Mouse (Mus musculus) lung, adult 2 months (tissue): ENCODE measurements at regions not wholly inside any gene's neighbourhood (a gene's known extent, or its start where the extent isn't known, plus 50 kb on each side); places are given as distances from the start of the nearest gene placed in this dataset.

Experiments used
- CTCF ChIP-seq: fragments of 200-500 bp; IDR thresholded peaks from 2 replicates; pipeline ENCODE4 v1.5.1; 2011; ENCODE audit warnings: mild to moderate bottlenecking, low read length, control low read depth; ENCODE audit not compliant: insufficient read depth
- POLR2A ChIP-seq: fragments of 200-500 bp; IDR thresholded peaks from 2 replicates; pipeline ENCODE4 v1.6.1; 2011; ENCODE audit warnings: low read depth, mild to moderate bottlenecking, control low read depth, low read length, borderline replicate concordance; ENCODE audit errors: extremely low read depth

DNA sequence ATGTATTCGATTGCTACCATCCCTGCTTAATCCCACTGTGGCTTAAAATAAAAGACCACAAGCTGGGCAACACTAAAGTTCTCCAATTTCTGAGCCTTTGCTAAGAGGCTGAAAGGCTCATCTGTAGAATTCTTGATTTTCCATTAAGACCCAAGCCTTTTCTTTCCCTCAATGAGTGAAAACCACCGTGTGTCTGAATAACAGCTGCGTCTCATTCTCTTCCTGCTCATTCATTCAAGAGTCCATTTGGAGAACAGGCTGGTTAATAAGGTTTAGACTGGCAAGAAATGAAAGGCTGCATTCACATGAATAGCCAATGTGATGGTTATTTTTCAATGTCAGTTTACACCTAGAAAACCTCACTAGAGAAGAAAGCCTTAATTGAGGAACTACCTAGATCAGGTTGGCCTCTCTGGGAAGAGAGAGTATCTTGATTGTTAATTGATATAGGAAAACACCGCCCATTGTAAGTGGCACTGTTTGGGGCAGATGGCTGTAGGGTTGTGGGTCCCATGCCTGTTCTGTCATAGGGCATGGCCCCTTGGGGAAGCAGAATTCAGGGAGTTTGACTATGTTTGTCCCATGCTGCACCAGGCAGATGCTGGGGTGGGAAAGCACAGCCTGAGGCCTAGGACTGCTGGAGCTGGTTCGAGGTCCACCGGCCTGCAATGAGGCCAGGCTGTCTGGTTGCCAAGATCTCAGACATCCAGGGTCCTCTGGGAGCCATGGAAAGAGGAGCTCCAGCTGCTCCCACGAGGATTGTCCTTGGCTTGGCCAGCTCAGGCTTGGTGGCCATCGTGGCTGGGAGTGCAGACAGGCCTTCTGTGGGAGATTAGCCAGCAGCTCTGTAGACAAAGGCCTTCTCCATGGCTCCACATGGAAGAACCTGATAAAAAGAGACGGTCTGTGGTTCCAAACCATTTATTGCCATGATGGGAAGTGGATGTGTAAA is 161.3 kb upstream of the Castor2 start:
- TF ChIP-seq CTCF (no peak), POLR2A (no peak)
